Mouse (Mus musculus): ENCODE measurements at regions not wholly inside any gene's neighbourhood (a gene's known extent, or its start where the extent isn't known, plus 50 kb on each side); places are given as distances from the start of the nearest gene placed in this dataset.

GRCm38 (mm10) chr10:68371785-68372184 is 93.2 kb upstream of the Arid5b start:
- no peak for TF ChIP-seq EP300 (IDR thresholded peaks at IDR 0.05; ENCODE audit: insufficient read depth, low read depth, low read length)
- TF ChIP-seq CTCF (IDR thresholded peaks at IDR 0.05): no peak
